Mouse (Mus musculus): ENCODE data around the gene Chmp1a. TPM values are rescaled to one million over a fixed set of nuclear protein-coding genes. Genes with fewer than 3 reads are reported as not detected.
"Not testable (repeated sequence)": the region's sequence is repeated elsewhere in the genome, so short reads cannot be mapped to it uniquely, and the experiment has no call there.

Gene Chmp1a
- total RNA-seq, 2 experiments from 2014 or later, result 59.6 to 60.3 TPM

GRCm38 (mm10) chr8:123231742-123232141 is 19.2 kb upstream of the Chmp1a start:
- peak; percentile 47 for DNase-seq

- DNase-seq, result not testable (repeated sequence)
Measured at GRCm38 (mm10) chr8:123230326-123230725, 17.8 kb upstream of the Chmp1a start.

GRCm38 (mm10) chr8:123228416-123228815 is 15.9 kb upstream of the Chmp1a start:
- DNase-seq, result no peak

GRCm38 (mm10) chr8:123224278-123225266 is 12.0 kb upstream of the Chmp1a start, which contains the start of gene Cdk10:
Gene Cdk10, plus strand, starts transcription at chr8:123224842.
- peak; percentile 94 for DNase-seq

GRCm38 (mm10) chr8:123220917-123221316 is 8.4 kb upstream of the Chmp1a start:
- DNase-seq, result no peak

GRCm38 (mm10) chr8:123215430-123215829 is 2.9 kb upstream of the Chmp1a start:
- DNase-seq, result peak; percentile 48

- no peak for DNase-seq
Measured at GRCm38 (mm10) chr8:123213118-123213772, 682 bp upstream of the Chmp1a start.

GRCm38 (mm10) chr8:123211876-123212275 is 687 bp downstream of the Chmp1a start:
- DNase-seq, result no peak

- no peak for DNase-seq
Measured at GRCm38 (mm10) chr8:123203571-123203970, 9.0 kb downstream of the Chmp1a start.

GRCm38 (mm10) chr8:123202288-123202687 is 10.3 kb downstream of the Chmp1a start:
- peak; percentile 88 for DNase-seq

GRCm38 (mm10) chr8:123199864-123200263 is 12.7 kb downstream of the Chmp1a start:
- no peak for DNase-seq

GRCm38 (mm10) chr8:123197016-123197415 is 15.5 kb downstream of the Chmp1a start:
- DNase-seq, result not testable (repeated sequence)

GRCm38 (mm10) chr8:123193771-123194170 is 18.8 kb downstream of the Chmp1a start:
- DNase-seq, result no peak

- DNase-seq, result no peak
Measured at GRCm38 (mm10) chr8:123191908-123192307, 20.7 kb downstream of the Chmp1a start.

- peak; percentile 87 for DNase-seq
Measured at GRCm38 (mm10) chr8:123190678-123191077, 21.9 kb downstream of the Chmp1a start.

GRCm38 (mm10) chr8:123188841-123189240 is 23.7 kb downstream of the Chmp1a start:
- DNase-seq, result no peak

GRCm38 (mm10) chr8:123188006-123188405 is 24.6 kb downstream of the Chmp1a start:
- DNase-seq, result no peak

- peak; percentile 57 for DNase-seq
Measured at GRCm38 (mm10) chr8:123185566-123186409, 26.8 kb downstream of the Chmp1a start, which contains the start of gene Dpep1. Gene Dpep1, plus strand, starts transcription at chr8:123186242.

GRCm38 (mm10) chr8:123181391-123181790 is 31.2 kb downstream of the Chmp1a start:
- peak; percentile 50 for DNase-seq

GRCm38 (mm10) chr8:123157888-123158465 is 54.6 kb downstream of the Chmp1a start, which contains the start of gene Sult5a1:
Gene Sult5a1, minus strand, starts transcription at chr8:123158315.
- DNase-seq, result no peak

GRCm38 (mm10) chr8:123156070-123156773 is 56.3 kb downstream of the Chmp1a start:
- DNase-seq, result no peak
